Mouse (Mus musculus) midbrain, embryonic 10.5 days (tissue): ENCODE measurements around the gene Avil. TPM values are rescaled to one million over a fixed set of nuclear protein-coding genes. Genes with fewer than 3 reads are reported as not detected.
A peak's percentile ranks its signal among the peaks of the same experiment; 100 is the strongest.

Source experiments
- DNase-seq: peaks from one replicate; pipeline ENCODE4 v3.0.0-alpha.2; 2017; ENCODE audit warnings: low spot score
- H3K27ac ChIP-seq: fragments of 300-500 bp; sonication (generic); replicated peaks from 2 replicates; pipeline ENCODE4 v1.5.1; 2016; ENCODE audit warnings: mild to moderate bottlenecking
- H3K27me3 ChIP-seq: fragments of 300-500 bp; sonication (generic); 2 replicates; pipeline ENCODE4 v1.6.1; 2016; ENCODE audit warnings: low read depth, mild to moderate bottlenecking; ENCODE audit not compliant: poor library complexity, severe bottlenecking
- H3K36me3 ChIP-seq: fragments of 300-500 bp; sonication (generic); 2 replicates; pipeline ENCODE4 v1.6.1; 2016; ENCODE audit warnings: mild to moderate bottlenecking, moderate library complexity
- H3K4me1 ChIP-seq: fragments of 300-500 bp; sonication (generic); 2 replicates; pipeline ENCODE4 v1.6.1; 2016
- H3K4me3 ChIP-seq: fragments of 300-500 bp; sonication (generic); 2 replicates; pipeline ENCODE4 v1.5.1; 2016; ENCODE audit warnings: mild to moderate bottlenecking, moderate library complexity
- H3K9me3 ChIP-seq: fragments of 300-500 bp; sonication (generic); replicated peaks from 2 replicates; pipeline ENCODE4 v1.6.1; 2016; ENCODE audit warnings: mild to moderate bottlenecking
- WGBS: fragments of 180-500 bp; shearing (Covaris S2); methylation state at CpG from one replicate; pipeline ENCODE4 v1.1.7; 2016; 5-methylcytosine and 5-hydroxymethylcytosine counted together
- polyA plus RNA-seq: library from polyadenylated mRNA; unstranded; fragments of >200 nt; fragmentation: Nextera tagmentation; extraction: Ambion mirVana; gene quantifications from 2 replicates; pipeline ENCODE4 v1.2.1, GENCODE M21; 2016

The Avil gene
- polyA plus RNA-seq, 1 experiment from 2014 or later: 0.36 TPM

DNA sequence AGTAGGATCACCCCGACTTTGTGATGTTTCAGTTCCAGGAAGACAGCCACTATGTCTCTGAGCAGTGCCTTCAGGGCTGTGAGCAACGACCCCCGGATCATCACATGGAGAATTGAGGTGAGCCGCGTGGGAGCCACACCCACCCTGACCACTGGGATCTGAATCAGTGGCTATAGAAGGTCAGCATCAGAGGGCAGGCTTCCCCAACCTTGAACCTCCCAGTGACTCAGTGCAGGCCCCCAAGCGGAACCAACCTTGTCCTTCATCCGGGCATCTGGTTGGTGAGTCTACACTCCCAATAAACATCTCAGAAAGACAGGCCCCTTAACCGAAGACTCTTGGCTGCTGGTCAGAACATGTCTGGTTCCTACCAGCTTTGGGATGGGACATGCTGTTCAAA, 2.8 kb downstream of the Avil start:
- H3K4me3 ChIP-seq: no peak overlapping the region
- no peaks in the 10 kb centered on the region for H3K27me3 ChIP-seq
- no peak overlapping the region for H3K27ac ChIP-seq
- no peak for DNase-seq
- H3K36me3 ChIP-seq: peaks cover 17% of the 10 kb centered on the region
- no peaks in the 10 kb centered on the region for H3K9me3 ChIP-seq
- 88% methylated on average over 8 of the region's 8 CpGs for WGBS
- 0 out of 2 replicates have a peak, but pooled peaks cover 3% of the 10 kb centered on the region for H3K4me1 ChIP-seq

DNA sequence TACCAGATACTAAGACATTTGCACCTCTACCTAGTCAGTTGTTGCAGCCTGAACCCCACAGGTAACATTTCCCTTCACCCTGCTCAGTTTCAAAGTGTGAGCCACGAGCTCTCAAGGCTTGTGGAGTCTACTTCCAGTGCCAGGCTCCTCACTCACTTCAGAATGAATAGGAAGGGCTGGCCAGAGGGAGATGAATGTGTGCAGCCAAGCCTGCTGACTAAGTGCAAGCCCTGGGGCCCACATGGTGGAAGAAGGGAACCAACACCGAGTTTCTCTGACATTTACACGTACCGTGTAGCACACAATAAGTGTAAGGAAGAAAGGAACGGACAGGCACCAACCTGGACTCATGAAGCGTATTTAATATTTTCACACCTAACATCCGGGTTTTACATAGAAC, 3.3 kb downstream of the Avil start:
- peaks cover 12% of the 10 kb centered on the region for H3K36me3 ChIP-seq
- H3K4me3 ChIP-seq: no peak overlapping the region
- H3K27ac ChIP-seq: no peak overlapping the region
- no peaks in the 10 kb centered on the region for H3K9me3 ChIP-seq
- no peaks in the 10 kb centered on the region for H3K27me3 ChIP-seq
- 73% methylated on average over 7 of the region's 7 CpGs for WGBS
- no peak for DNase-seq
- H3K4me1 ChIP-seq: 0 out of 2 replicates have a peak, but pooled peaks cover 3% of the 10 kb centered on the region

DNA sequence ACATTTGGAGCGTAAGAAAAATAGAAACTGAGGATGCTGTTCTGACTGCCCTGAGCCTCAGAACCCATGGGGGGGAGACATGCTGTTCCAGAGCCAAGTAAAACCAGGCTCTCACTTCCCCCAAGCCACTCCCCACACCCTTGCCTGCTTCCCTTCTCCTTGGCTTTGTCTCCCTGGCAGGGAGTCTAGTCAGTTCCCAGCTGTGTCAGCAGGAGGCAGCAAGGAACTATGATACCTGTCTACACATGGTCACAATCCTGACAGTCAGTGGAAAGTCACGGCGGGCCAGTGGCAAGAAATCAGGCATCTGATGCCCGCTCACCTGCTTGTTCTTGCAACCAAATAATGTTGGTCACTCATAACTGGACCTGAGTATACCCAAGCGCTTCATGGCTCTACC, 16.0 kb downstream of the Avil start:
- Histone ChIP-seq H3K27me3 (no peaks in the 10 kb centered on the region), H3K36me3 (peaks cover 5% of the 10 kb centered on the region; the same call in 1 of the 2 replicates), H3K27ac (no peak overlapping the region), H3K4me3 (no peak overlapping the region), H3K4me1 (peaks cover 5% of the 10 kb centered on the region; the same call in 1 of the 2 replicates), H3K9me3 (no peaks in the 10 kb centered on the region)
- WGBS: 68% methylated on average over 5 of the region's 5 CpGs
- no peak for DNase-seq

DNA sequence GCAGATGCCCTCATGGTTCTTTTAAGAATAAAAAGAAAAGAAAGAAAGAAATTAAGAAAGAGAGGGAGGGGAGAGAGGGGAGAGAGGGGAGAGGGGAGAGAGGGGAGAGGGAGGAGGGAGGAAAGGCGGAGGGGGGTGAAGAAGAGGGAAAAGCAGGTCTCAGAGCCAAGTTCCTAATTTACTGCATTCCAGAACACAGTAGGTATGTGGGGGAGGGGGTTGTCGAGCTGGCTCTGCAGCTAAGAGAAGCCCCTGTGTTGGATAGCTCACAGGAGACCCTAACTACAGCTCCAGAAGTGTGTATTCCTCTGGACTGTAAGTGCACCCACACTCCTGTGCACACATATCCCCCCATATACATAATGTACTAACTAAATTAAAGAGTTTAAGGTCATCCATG, 16.6 kb downstream of the Avil start:
- Histone ChIP-seq H3K36me3 (peaks cover 11% of the 10 kb centered on the region), H3K27me3 (no peaks in the 10 kb centered on the region), H3K4me1 (peaks cover 5% of the 10 kb centered on the region; the same call in 1 of the 2 replicates), H3K27ac (no peak overlapping the region), H3K9me3 (no peaks in the 10 kb centered on the region), H3K4me3 (no peak overlapping the region)
- DNase-seq: no peak
- WGBS: 30% methylated on average over 2 of the region's 2 CpGs

DNA sequence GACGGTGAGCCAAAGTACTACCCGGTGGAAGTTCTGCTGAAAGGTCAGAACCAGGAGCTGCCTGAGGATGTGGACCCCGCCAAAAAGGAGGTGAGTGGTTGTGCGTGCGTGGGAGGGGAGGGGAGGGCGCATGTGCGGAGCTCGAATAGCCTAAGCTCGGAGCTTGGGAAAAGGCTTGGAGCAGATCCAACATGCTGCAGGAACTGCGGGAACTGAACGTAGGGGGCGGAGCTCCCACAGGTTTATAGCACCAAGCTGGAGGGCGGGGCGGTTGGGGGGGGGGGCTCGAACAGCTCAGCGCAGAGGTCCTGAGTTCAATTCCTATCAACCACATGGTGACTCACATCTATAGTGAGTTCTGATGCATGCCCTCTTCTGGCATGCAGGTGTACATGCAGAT, 17.9 kb downstream of the Avil start:
- no peaks in the 10 kb centered on the region for H3K9me3 ChIP-seq
- no peak overlapping the region for H3K27ac ChIP-seq
- H3K36me3 ChIP-seq: peaks cover 25% of the 10 kb centered on the region
- no peaks in the 10 kb centered on the region for H3K27me3 ChIP-seq
- peaks cover 5% of the 10 kb centered on the region; the same call in 1 of the 2 replicates for H3K4me1 ChIP-seq
- WGBS: 83% methylated on average over 16 of the region's 16 CpGs
- DNase-seq: no peak
- H3K4me3 ChIP-seq: no peak overlapping the region

DNA sequence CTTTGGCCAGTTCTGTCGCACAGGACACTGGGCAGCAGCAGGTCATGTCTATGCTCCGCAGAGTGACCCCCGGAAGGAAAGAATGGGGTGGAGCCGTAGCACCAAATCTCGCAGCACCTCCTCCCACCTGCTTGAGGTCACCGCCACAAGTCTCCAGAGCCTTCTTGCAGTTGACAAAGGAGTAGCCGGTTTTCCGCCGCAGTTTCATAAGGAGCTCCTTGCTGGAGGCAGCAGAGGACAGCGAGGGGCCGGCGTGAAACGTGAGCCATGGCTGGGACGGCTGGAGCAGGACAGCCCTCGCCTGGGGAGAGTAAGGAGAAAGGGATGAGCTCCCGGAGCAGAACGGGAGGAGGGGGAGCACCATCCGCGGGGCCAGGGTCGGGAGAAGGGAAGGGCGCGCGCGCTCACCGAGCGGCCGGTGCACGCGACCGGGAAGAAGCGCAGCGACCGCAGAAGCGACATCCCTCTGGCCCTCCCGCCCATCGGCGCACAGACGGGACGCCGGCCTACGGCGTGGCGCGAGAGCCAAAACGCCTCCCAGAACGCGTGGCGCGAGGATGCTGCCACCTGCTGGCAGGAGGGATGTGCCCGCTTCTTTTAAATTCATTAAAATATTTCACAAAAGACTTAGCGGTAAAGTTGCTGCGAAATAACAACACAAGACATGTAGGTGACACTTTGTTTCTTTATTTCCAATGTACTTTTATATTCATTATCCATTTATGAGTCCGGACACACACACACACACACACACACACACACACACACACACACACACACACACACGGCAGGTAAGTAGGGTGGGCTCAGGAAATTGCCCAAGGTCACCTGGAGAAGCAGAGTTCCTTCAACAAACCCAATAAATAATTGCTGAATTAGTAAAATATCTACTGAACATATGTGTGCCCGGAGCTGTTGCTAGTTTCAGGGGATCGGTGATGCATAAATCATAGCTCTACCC, 30.1 kb downstream of the Avil start, which contains the start of gene Tsfm:
TSS of gene Tsfm (minus strand) at position 505 of the 961 bp plus-strand sequence.
- Histone ChIP-seq H3K4me1 (peaks cover 13% of the 10 kb centered on the region), H3K4me3 (peak within 1 kb of the TSS; percentile 69), H3K27ac (peak within 1 kb of the TSS; percentile 95), H3K36me3 (peaks cover 39% of the 10 kb centered on the region), H3K27me3 (no peaks in the 10 kb centered on the region), H3K9me3 (no peaks in the 10 kb centered on the region)
- peak; percentile 91 for DNase-seq
- 6% methylated on average over 56 of the region's 56 CpGs for WGBS

DNA sequence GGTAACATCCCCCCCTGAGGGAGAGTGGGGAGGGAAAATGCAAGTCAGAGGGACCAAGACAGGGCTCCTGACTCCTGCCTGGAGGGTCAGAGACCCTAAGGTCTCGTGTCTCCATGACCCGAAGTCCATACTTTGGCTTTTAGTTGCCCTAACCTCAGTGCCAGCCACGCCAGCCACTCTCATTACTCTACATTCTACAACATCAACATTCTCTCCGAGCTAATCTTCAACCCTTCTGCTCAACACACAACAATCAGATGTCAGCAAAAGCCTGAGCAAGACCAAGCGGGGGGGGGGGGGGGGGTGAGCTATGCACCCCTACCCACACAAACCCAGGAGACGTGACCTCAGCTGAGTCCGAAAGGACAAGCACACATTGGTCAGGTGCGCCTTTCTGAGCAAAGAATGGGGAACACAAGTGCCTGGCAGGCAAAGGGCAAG, 32.8 kb downstream of the Avil start:
- WGBS: 91% methylated on average over 8 of the region's 8 CpGs
- DNase-seq: no peak
- peaks cover 12% of the 10 kb centered on the region for H3K36me3 ChIP-seq

DNA sequence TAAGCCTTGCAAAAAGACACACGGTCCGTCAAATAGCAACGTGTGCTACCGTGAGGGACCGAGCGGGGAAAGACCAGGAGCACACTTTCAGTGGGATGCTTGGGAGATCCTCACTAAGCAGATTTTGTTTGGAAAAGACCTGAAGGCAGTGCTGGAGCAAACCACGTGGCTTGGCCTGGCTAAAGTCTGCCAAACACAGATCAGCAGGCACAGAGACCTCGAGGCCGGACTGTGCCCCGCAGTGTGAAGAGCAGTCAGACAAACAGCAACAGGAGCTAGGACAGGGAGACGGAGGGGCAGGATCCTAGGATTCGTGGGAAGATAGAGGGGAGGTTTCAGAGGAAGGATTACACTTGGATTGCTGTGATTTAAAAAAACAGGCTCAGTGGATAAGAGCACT, 35.8 kb downstream of the Avil start:
- Histone ChIP-seq H3K27me3 (peaks cover 19% of the 10 kb centered on the region), H3K27ac (no peak overlapping the region), H3K36me3 (no peaks in the 10 kb centered on the region), H3K4me3 (no peak overlapping the region), H3K4me1 (peaks cover 12% of the 10 kb centered on the region), H3K9me3 (no peaks in the 10 kb centered on the region)
- WGBS: 89% methylated on average over 12 of the region's 12 CpGs
- no peak for DNase-seq

More for the DNA sequence above, 32.8 kb downstream of the Avil start:
- Histone ChIP-seq H3K4me3 (no peak overlapping the region), H3K27ac (no peak overlapping the region), H3K4me1 (peaks cover 15% of the 10 kb centered on the region), H3K27me3 (no peaks in the 10 kb centered on the region), H3K9me3 (no peaks in the 10 kb centered on the region)

DNA sequence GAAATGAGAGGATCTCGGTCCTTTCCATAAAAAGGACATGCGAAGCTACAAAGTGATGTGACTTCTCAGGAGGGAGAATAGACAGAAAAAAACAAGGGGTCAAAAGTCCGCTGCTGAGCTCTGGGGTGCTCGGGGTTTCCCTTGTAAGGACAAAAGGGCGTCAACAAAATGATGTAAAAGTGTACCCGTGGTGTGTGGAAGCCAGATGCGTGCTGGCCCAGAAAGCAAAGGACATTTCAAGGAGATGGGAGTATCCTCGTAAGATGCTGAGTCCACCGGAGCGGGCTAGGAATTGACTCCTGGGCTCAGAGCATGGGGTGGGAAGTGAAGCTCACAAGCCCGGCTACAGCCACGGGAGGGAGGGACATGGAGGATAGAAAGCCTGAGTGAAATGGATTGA, 37.1 kb downstream of the Avil start:
- Histone ChIP-seq H3K27ac (no peak overlapping the region), H3K4me1 (peaks cover 22% of the 10 kb centered on the region), H3K9me3 (no peaks in the 10 kb centered on the region), H3K27me3 (peaks cover 19% of the 10 kb centered on the region), H3K4me3 (no peak overlapping the region), H3K36me3 (no peaks in the 10 kb centered on the region)
- WGBS: 79% methylated on average over 12 of the region's 12 CpGs
- no peak for DNase-seq

DNA sequence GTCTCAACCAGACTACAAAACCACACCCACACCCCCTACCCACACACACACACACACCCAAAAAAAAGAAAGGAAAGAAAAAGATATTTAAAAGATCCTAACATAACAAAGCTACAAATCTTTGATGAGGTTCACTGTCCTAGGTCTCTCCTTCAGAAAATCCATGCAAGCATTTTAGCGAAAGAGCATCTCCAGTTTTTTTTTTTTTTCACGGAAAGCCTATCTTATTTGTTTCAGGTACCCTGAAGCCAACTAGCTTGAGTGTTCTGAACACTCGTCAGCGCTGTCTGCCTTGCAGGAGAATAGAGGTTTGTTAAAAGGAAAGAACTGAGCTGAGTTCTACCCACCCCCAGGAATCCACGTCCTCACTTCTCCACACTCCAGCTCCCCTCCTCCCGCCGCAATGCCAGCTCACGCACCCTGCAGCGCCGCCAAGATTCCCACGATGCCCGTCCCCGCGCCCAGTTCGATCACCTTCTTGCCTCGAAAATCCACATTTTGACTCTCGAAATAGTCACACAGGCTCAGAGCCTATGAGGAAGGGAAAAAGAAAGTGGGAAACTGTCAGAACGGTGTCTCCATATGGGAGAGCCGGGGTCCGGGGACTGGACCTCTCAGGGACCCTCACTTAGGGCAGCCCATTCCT, 40.2 kb downstream of the Avil start:
- Histone ChIP-seq H3K9me3 (no peaks in the 10 kb centered on the region), H3K27me3 (peaks cover 19% of the 10 kb centered on the region), H3K36me3 (peaks cover 26% of the 10 kb centered on the region), H3K4me1 (peaks cover 32% of the 10 kb centered on the region), H3K27ac (peak overlapping the region; percentile 89), H3K4me3 (peak overlapping the region; percentile 77)
- peak; percentile 36 for DNase-seq
- WGBS: 1% methylated on average over 20 of the region's 20 CpGs

DNA sequence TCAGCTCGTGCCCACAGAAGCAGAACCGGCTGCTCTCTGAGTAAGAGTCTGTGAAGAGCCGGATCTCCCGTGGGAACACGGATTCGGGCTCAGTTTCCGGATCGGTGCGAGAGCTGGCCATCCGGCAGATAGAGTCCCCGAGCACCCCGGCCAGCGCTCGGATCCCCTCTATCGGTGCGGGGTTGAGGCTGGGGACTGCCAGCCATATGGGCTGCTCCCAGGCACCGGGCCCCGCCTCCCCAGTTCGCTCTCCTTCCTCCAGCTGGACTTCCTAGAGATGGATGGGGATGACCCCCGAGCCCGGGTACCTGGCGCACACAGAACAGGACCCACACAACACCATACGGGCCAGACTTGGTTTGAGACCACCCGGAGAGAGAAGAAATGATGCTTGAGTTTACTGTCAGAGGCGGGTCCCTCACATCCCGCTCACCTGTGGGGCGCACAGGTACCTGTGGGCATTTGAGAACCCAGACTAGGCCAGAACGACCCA, 40.8 kb downstream of the Avil start, which contains the start of the genes Mettl1 and Eef1akmt3:
TSS of gene Mettl1 (plus strand) at position 141 of the 493 bp plus-strand sequence.
TSS of gene Eef1akmt3 (minus strand) at position 240 of the 493 bp plus-strand sequence.
- WGBS: 0% methylated on average over 28 of the region's 28 CpGs
- peak within 1 kb of the TSS; percentile 89 for H3K27ac ChIP-seq

DNA sequence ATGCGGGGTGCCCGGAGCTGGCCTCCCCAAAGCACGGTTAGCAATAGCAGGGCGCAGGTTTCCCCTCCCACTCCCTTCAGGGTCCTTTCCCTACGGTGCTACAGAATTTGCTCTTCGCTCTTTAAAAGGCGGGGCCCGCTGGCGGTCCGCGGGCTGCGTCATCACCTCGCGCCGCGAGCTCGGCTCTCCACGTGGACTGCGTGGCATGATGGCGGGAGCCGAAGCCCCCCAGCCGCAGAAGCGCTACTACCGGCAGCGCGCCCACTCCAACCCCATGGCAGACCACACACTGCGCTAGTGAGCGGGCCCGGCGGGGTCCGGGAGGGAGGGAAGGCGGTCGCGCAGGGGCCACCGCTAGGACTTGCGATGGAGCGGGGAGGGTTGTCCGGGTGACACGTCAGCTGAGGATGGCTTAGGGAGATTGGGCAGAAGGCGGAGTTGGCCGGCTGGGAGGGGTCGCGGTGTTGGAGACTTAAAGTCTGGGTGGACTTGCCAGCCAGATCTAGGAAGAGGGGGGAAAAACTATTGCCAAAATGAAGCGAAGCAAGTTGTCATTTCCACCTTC, 41.3 kb downstream of the Avil start:
- Histone ChIP-seq H3K27me3 (peaks cover 20% of the 10 kb centered on the region), H3K4me3 (peak overlapping the region; percentile 77), H3K4me1 (peaks cover 32% of the 10 kb centered on the region), H3K27ac (peak overlapping the region; percentile 89), H3K9me3 (no peaks in the 10 kb centered on the region), H3K36me3 (peaks cover 29% of the 10 kb centered on the region)
- DNase-seq: peak; percentile 93
- WGBS: under 1% methylated on average over 44 of the region's 44 CpGs

More for the DNA sequence above, 40.8 kb downstream of the Avil start, which contains the start of the genes Mettl1 and Eef1akmt3:
- no peaks in the 10 kb centered on the region for H3K9me3 ChIP-seq
- H3K36me3 ChIP-seq: peaks cover 29% of the 10 kb centered on the region
- DNase-seq: peak; percentile 63
- H3K4me3 ChIP-seq: peak within 1 kb of the TSS; percentile 77
- peaks cover 19% of the 10 kb centered on the region for H3K27me3 ChIP-seq
- H3K4me1 ChIP-seq: peaks cover 32% of the 10 kb centered on the region
